Mouse (Mus musculus) kidney, adult 2 months (tissue): ENCODE results near the gene Celf2. TPM values are rescaled to one million over a fixed set of nuclear protein-coding genes. Genes with fewer than 3 reads are reported as not detected.

Source experiments
- DNase-seq: peaks from one replicate; pipeline ENCODE4 v3.0.0; 2021
- H3K27ac ChIP-seq: fragments of 200-500 bp; 2 replicates; pipeline ENCODE4 v1.5.1; 2012; ENCODE audit warnings: low read depth, low read length, control low read depth, inconsistent platforms; ENCODE audit not compliant: insufficient read depth
- H3K27me3 ChIP-seq: fragments of 200-500 bp; replicated peaks from 2 replicates; pipeline ENCODE4 v1.6.1; 2012; ENCODE audit warnings: mild to moderate bottlenecking, moderate library complexity, low read length, inconsistent platforms; ENCODE audit not compliant: control insufficient read depth, insufficient read depth
- H3K36me3 ChIP-seq: fragments of 200-500 bp; 2 replicates; pipeline ENCODE4 v1.6.1; 2012; ENCODE audit warnings: mild to moderate bottlenecking, moderate library complexity, low read length, inconsistent platforms; ENCODE audit not compliant: control insufficient read depth, insufficient read depth
- H3K4me1 ChIP-seq: fragments of 200-500 bp; 2 replicates; pipeline ENCODE4 v1.6.1; 2011; ENCODE audit warnings: low read length; ENCODE audit not compliant: control insufficient read depth, insufficient read depth
- H3K4me3 ChIP-seq: fragments of 200-500 bp; 2 replicates; pipeline ENCODE4 v1.5.1; 2011; ENCODE audit warnings: mild to moderate bottlenecking, low read depth, low read length, control low read depth; ENCODE audit not compliant: insufficient read depth
- CTCF ChIP-seq: fragments of 200-500 bp; conservative IDR thresholded peaks from 2 replicates; pipeline ENCODE4 v1.5.1; 2011; ENCODE audit warnings: low read depth, mild to moderate bottlenecking, control low read depth, low read length, moderate library complexity, mixed read lengths; ENCODE audit not compliant: insufficient read depth, insufficient read length
- POLR2A ChIP-seq: fragments of 200-500 bp; IDR thresholded peaks from one replicate; pipeline ENCODE4 v1.6.1; 2011; ENCODE audit warnings: low read depth, low read length, control low read depth
- WGBS: fragments of 180-500 bp; shearing (Covaris S2); methylation state at CpG from one replicate; pipeline ENCODE4 v1.1.7; 2018; 5-methylcytosine and 5-hydroxymethylcytosine counted together
- polyA plus RNA-seq: library from polyadenylated mRNA; depleted of rRNA; stranded (reverse); fragments of >200 nt; gene quantifications from 2 replicates; pipeline ENCODE4 v1.2.3, GENCODE M21; 2012

Celf2 gene
- polyA plus RNA-seq, 1 experiment, result 11.5 TPM

GRCm38 (mm10) chr2:7112156-7112813, 397.1 kb downstream of the Celf2 start:
- no peak for DNase-seq
- Histone ChIP-seq H3K4me1 (no peaks in the 10 kb centered on the region), H3K27ac (no peak overlapping the region), H3K27me3 (no peaks in the 10 kb centered on the region), H3K4me3 (no peak overlapping the region), H3K36me3 (no peaks in the 10 kb centered on the region)
- TF ChIP-seq CTCF, result no peak
- TF ChIP-seq POLR2A, result no peak
- 61% methylated on average over 4 of the region's 4 CpGs for WGBS

- H3K4me3 ChIP-seq, result no peak overlapping the region
- 65% methylated on average over 3 of the region's 3 CpGs for WGBS
- TF ChIP-seq CTCF (no peak), POLR2A (no peak)
- no peak for DNase-seq
- H3K27ac ChIP-seq, result no peak overlapping the region
- H3K4me1 ChIP-seq, result no peaks in the 10 kb centered on the region
- no peaks in the 10 kb centered on the region for H3K36me3 ChIP-seq
- H3K27me3 ChIP-seq, result no peaks in the 10 kb centered on the region
These were observed 415.9 kb downstream of the Celf2 start for GRCm38 (mm10) chr2:7093414-7093813.

GRCm38 (mm10) chr2:7092641-7093040, 416.7 kb downstream of the Celf2 start:
- no peak overlapping the region for H3K4me3 ChIP-seq
- TF ChIP-seq CTCF (no peak), POLR2A (no peak)
- no peaks in the 10 kb centered on the region for H3K36me3 ChIP-seq
- H3K27ac ChIP-seq, result no peak overlapping the region
- no peaks in the 10 kb centered on the region for H3K27me3 ChIP-seq
- DNase-seq, result no peak
- no peaks in the 10 kb centered on the region for H3K4me1 ChIP-seq
- WGBS, result 96% methylated on average over 5 of the region's 5 CpGs

- WGBS, result 61% methylated on average over 1 of the region's 1 CpGs
- Histone ChIP-seq H3K27ac (no peak overlapping the region), H3K36me3 (no peaks in the 10 kb centered on the region)
These were observed 418.9 kb downstream of the Celf2 start for GRCm38 (mm10) chr2:7090496-7090895.

GRCm38 (mm10) chr2:7089069-7089834, 420.1 kb downstream of the Celf2 start:
- H3K27me3 ChIP-seq, result no peaks in the 10 kb centered on the region
- no peak overlapping the region for H3K27ac ChIP-seq
- TF ChIP-seq CTCF, result no peak
- TF ChIP-seq POLR2A, result no peak
- H3K4me3 ChIP-seq, result no peak overlapping the region
- 51% methylated on average over 7 of the region's 7 CpGs for WGBS
- no peaks in the 10 kb centered on the region for H3K4me1 ChIP-seq
- no peaks in the 10 kb centered on the region for H3K36me3 ChIP-seq
- peak; percentile 17 for DNase-seq

More at GRCm38 (mm10) chr2:7090496-7090895, 418.9 kb downstream of the Celf2 start:
- Histone ChIP-seq H3K4me3 (no peak overlapping the region), H3K27me3 (no peaks in the 10 kb centered on the region), H3K4me1 (no peaks in the 10 kb centered on the region)
- TF ChIP-seq CTCF (no peak), POLR2A (no peak)
- DNase-seq, result no peak

- H3K4me3 ChIP-seq, result no peak overlapping the region
- no peaks in the 10 kb centered on the region for H3K27me3 ChIP-seq
- TF ChIP-seq POLR2A, result no peak
- TF ChIP-seq CTCF, result no peak
- H3K27ac ChIP-seq, result no peak overlapping the region
- H3K36me3 ChIP-seq, result no peaks in the 10 kb centered on the region
- no peak for DNase-seq
- H3K4me1 ChIP-seq, result no peaks in the 10 kb centered on the region
- 59% methylated on average over 4 of the region's 4 CpGs for WGBS
These were observed 420.8 kb downstream of the Celf2 start for GRCm38 (mm10) chr2:7088536-7088935.

GRCm38 (mm10) chr2:7087480-7087879, 421.9 kb downstream of the Celf2 start:
- TF ChIP-seq POLR2A, result no peak
- TF ChIP-seq CTCF, result no peak
- Histone ChIP-seq H3K36me3 (no peaks in the 10 kb centered on the region), H3K27me3 (no peaks in the 10 kb centered on the region), H3K4me1 (no peaks in the 10 kb centered on the region), H3K4me3 (no peak overlapping the region), H3K27ac (no peak overlapping the region)
- DNase-seq, result no peak
- 53% methylated on average over 14 of the region's 14 CpGs for WGBS
